Mouse (Mus musculus) limb, embryonic 11.5 days (tissue): ENCODE measurements around the gene Ppm1j. TPM values are rescaled to one million over a fixed set of nuclear protein-coding genes. Genes with fewer than 3 reads are reported as not detected.
"Not testable (repeated sequence)": the region's sequence is repeated elsewhere in the genome, so short reads cannot be mapped to it uniquely, and the experiment has no call there.

ENCODE experiments used
- ATAC-seq: fragments of 200-750 bp; cut with Nextera tagmentation; 2 replicates; pipeline ENCODE4 v1.8.0; 2017; ENCODE audit warnings: low read depth; ENCODE audit not compliant: insufficient number of reproducible peaks, low FRiP score, low TSS enrichment
- DNase-seq: peaks from one replicate; pipeline ENCODE4 v3.0.0-alpha.2; 2015; ENCODE audit warnings: low spot score
- H3K27ac ChIP-seq: fragments of 300-500 bp; sonication (generic); replicated peaks from 2 replicates; pipeline ENCODE4 v1.5.1; 2014; ENCODE audit warnings: low read depth, mild to moderate bottlenecking, low read length
- H3K27me3 ChIP-seq: fragments of 300-500 bp; sonication (generic); 2 replicates; pipeline ENCODE4 v1.6.1; 2014; ENCODE audit warnings: mild to moderate bottlenecking, low read length, mixed read lengths; ENCODE audit not compliant: control insufficient read depth, insufficient read depth
- H3K36me3 ChIP-seq: fragments of 300-500 bp; sonication (generic); 2 replicates; pipeline ENCODE4 v1.6.1; 2014; ENCODE audit warnings: mild to moderate bottlenecking, low read length, moderate library complexity, mixed read lengths; ENCODE audit not compliant: control insufficient read depth, insufficient read depth
- H3K4me1 ChIP-seq: fragments of 300-500 bp; sonication (generic); 2 replicates; pipeline ENCODE4 v1.6.1; 2014; ENCODE audit warnings: low read length, mixed read lengths; ENCODE audit not compliant: control insufficient read depth, insufficient read depth
- H3K4me2 ChIP-seq: fragments of 300-500 bp; sonication (generic); 2 replicates; pipeline ENCODE4 v1.6.1; 2014; ENCODE audit warnings: low read depth, mild to moderate bottlenecking, moderate library complexity; ENCODE audit not compliant: severe bottlenecking
- H3K4me3 ChIP-seq: fragments of 300-500 bp; sonication (generic); 2 replicates; pipeline ENCODE4 v1.5.1; 2014; ENCODE audit warnings: low read depth, low read length
- H3K9ac ChIP-seq: fragments of 300-500 bp; sonication (generic); 2 replicates; pipeline ENCODE4 v1.6.1; 2014; ENCODE audit warnings: mild to moderate bottlenecking, low read length
- H3K9me3 ChIP-seq: fragments of 300-500 bp; sonication (generic); 2 replicates; pipeline ENCODE4 v1.6.1; 2016; ENCODE audit warnings: low read length; ENCODE audit not compliant: control insufficient read depth
- WGBS: fragments of 180-500 bp; shearing (Covaris S2); extraction: QIAGEN DNeasy Blood & Tissue Kit; methylation state at CpG from one replicate; pipeline ENCODE4 v1.1.7; 2014; 5-methylcytosine and 5-hydroxymethylcytosine counted together
- polyA plus RNA-seq: library from polyadenylated mRNA; unstranded; fragments of >200 nt; fragmentation: Nextera tagmentation; extraction: Ambion mirVana; gene quantifications from 2 replicates; pipeline ENCODE4 v1.2.1, GENCODE M21; 2014

The Ppm1j gene
- 1.3 and 1.8 TPM in 2 replicates for polyA plus RNA-seq

DNA sequence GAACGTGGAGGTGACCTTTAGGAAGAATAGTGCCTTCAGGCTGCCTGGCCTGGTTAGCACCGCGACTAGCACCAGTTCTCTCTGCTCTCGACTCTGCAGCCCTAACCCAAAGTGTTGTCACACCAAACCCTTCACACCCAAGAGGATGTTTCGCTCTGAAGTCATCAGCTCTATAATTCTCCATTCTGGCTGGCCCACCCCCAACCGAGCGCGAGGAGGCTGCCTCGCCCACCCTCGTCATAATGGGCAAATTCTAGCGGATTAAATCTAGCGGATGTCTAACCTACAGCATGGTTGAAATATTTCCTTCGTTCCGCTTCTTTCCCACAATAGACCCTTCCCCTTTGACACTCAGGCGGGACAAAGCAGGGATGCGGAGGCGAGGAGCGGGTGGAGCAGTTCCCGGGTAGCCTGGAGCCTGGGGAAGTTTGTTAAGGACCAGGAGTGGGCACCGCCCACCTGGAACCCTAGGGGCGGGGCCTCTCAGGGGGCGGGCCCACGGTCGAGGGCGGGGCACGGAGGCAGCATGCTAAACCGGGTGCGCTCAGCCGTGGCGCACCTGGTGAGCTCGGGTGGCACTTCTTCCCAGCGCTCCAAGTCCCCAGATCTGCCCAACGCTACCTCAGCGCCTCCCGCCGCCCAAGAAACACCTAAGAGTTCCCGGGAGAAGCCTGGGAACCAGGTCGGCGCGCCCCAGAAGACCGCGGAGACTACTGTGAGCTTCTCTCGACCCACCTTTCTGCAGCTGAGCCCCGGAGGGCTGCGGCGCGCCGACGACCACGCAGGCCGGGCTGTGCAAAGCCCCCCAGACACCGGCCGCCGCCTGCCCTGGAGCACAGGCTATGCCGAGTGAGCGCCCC is at the start of gene Ppm1j:
Gene Ppm1j, plus strand, starts transcription at position 496 of the 860 bp plus-strand sequence.
- Histone ChIP-seq H3K27ac (no peak within 1 kb of the TSS), H3K4me3 (peak within 1 kb of the TSS; percentile 50), H3K9me3 (no peaks in the 10 kb centered on the region), H3K4me1 (peaks cover 11% of the 10 kb centered on the region), H3K36me3 (no peaks in the 10 kb centered on the region), H3K9ac (peak within 1 kb of the TSS; percentile 36; the same call in 1 of the 2 replicates), H3K27me3 (peaks cover 64% of the 10 kb centered on the region), H3K4me2 (peak within 1 kb of the TSS; percentile 95)
- ATAC-seq (no peak), DNase-seq (peak; percentile 83)
- WGBS: under 1% methylated on average over 53 of the region's 56 CpGs

DNA sequence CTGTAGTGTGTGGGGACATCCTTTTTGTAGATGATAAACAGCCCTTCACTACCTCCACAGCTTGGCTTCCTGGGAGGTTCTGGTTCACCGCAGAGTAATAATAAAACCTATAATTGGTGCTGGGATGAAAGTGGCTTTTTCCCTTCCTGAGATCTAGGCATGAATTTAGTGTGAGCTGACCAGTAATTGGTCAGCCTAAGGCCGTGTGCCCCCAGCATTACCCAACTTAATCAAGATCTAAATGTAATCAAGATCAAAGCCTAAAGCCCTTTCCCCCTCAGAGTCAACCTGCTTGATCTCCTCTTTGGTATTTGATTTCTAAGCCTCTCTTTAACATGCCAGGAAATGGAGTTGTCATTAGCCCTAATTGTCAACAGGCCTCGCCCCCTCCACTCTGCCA is 47.9 kb upstream of the Ppm1j start:
- Histone ChIP-seq H3K27ac (no peak overlapping the region), H3K4me1 (no peaks in the 10 kb centered on the region; the same call in 1 of the 2 replicates), H3K27me3 (no peaks in the 10 kb centered on the region), H3K4me3 (no peak overlapping the region), H3K36me3 (no peaks in the 10 kb centered on the region), H3K9ac (no peak overlapping the region), H3K9me3 (no peaks in the 10 kb centered on the region), H3K4me2 (no peak overlapping the region)
- DNase-seq (no peak), ATAC-seq (no peak)
- 9% methylated on average over 3 of the region's 3 CpGs for WGBS

DNA sequence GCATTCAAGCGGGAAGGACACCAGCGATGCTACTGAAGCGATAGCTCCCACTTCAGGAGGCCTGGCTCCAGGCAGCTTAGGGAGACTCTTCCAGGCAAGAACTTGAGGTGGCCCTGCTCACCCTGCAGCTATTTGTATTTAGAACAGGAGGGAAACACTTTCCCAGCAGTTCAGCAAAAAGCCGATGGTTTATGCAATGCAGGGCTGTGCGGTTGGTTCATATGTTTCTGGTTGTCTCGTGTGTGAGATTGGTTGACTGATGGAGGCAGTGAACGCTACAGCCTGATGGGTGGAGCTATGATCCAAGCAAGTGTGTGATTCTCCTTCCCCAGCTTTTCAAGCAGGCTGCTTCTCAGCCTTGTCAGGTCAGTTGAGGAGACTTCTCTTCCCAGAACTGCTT is 46.2 kb upstream of the Ppm1j start:
- no peak for DNase-seq
- H3K4me2 ChIP-seq: no peak overlapping the region

DNA sequence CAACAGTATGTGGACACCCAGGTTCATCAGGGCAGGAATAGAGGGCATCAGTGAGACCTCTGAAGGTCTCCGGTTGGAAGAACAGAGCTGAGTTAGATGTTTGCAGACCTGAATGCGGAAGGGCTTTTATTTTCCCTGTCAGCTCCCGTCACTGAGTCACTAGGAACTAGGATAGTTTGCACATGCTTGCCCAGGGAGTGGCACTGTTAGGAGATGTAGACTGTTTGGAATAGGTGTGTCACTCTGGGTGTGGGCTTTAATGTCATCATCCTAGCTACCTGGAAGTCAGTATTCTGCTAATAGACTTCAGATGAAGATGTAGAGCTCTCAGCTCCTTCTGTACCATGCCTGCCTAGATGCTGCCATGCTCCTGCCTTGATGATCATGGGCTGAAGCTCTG is 38.9 kb upstream of the Ppm1j start:
- Histone ChIP-seq H3K36me3 (no peaks in the 10 kb centered on the region), H3K9me3 (no peaks in the 10 kb centered on the region), H3K9ac (no peak overlapping the region), H3K27ac (no peak overlapping the region), H3K4me1 (no peaks in the 10 kb centered on the region), H3K27me3 (no peaks in the 10 kb centered on the region), H3K4me3 (no peak overlapping the region), H3K4me2 (no peak overlapping the region)
- WGBS: 96% methylated on average over 3 of the region's 3 CpGs
- DNase-seq (no peak), ATAC-seq (no peak)

More for the DNA sequence above, 46.2 kb upstream of the Ppm1j start:
- Histone ChIP-seq H3K4me1 (no peaks in the 10 kb centered on the region; the same call in 1 of the 2 replicates), H3K9ac (no peak overlapping the region), H3K27me3 (no peaks in the 10 kb centered on the region), H3K27ac (no peak overlapping the region), H3K36me3 (no peaks in the 10 kb centered on the region), H3K4me3 (no peak overlapping the region), H3K9me3 (no peaks in the 10 kb centered on the region)
- no peak for ATAC-seq
- 38% methylated on average over 7 of the region's 7 CpGs for WGBS

- no peak overlapping the region for H3K4me3 ChIP-seq
- no peak overlapping the region for H3K27ac ChIP-seq
- WGBS: 32% methylated on average over 1 of the region's 1 CpGs
- no peaks in the 10 kb centered on the region for H3K36me3 ChIP-seq
- ATAC-seq (no peak), DNase-seq (no peak)
- no peaks in the 10 kb centered on the region for H3K9me3 ChIP-seq
- H3K27me3 ChIP-seq: no peaks in the 10 kb centered on the region
- H3K9ac ChIP-seq: no peak overlapping the region
- no peaks in the 10 kb centered on the region for H3K4me1 ChIP-seq
- no peak overlapping the region for H3K4me2 ChIP-seq
These were observed 37.7 kb upstream of the Ppm1j start for GRCm38 (mm10) chr3:104743161-104743560.

DNA sequence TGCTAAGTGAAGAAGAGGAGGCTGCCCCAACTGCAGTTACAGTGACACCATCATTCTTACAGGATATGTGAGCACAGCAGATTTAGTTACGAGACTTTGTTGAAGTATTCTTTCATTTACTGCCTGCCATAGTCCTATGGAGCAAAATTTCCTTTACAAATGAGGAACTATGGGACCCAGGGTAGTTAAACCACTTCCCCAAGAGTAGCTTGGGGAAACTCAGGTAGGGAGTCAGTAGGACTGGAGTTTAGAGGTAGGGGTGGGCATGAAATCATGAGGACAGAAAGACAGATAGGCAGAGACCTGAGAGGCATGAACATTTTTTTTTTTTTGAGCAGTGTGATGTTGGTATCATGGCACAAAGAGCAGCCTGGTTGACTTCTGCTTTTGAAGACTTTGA is 37.0 kb upstream of the Ppm1j start:
- Histone ChIP-seq H3K27me3 (no peaks in the 10 kb centered on the region), H3K4me1 (no peaks in the 10 kb centered on the region), H3K9ac (no peak overlapping the region), H3K9me3 (no peaks in the 10 kb centered on the region), H3K36me3 (no peaks in the 10 kb centered on the region), H3K27ac (no peak overlapping the region), H3K4me2 (no peak overlapping the region), H3K4me3 (no peak overlapping the region)
- ATAC-seq (no peak), DNase-seq (no peak)
- 65% methylated on average over 1 of the region's 1 CpGs for WGBS

DNA sequence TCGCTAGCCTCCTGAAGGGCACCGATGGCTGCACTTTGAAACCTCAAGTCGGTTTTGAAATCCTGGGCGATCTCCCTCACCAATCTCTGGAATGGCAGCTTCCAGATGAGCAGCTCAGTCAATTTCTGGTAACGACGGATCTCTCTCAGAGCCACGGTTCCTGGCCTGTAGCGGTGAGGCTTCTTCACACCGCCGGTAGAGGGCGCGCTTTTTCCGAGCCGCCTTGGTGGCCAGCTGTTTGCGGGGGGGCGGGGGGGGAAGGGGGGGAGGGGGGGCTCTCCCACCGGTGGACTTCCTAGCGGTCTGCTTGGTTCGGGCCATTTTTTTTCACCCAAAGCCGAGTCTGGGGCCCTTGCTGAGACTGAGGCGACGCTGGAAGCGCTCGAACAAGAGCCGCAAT is 28.0 kb upstream of the Ppm1j start:
- H3K9ac ChIP-seq, H3K27me3 ChIP-seq, H3K4me2 ChIP-seq, H3K9me3 ChIP-seq, H3K36me3 ChIP-seq, H3K4me1 ChIP-seq, H3K4me3 ChIP-seq, H3K27ac ChIP-seq, ATAC-seq: not testable (repeated sequence)
- WGBS: 11% methylated on average over 21 of the region's 25 CpGs
- DNase-seq: peak; percentile 55

GRCm38 (mm10) chr3:104758406-104758805 is 22.4 kb upstream of the Ppm1j start:
- H3K9ac ChIP-seq: peak overlapping the region; percentile 59
- H3K27ac ChIP-seq: no peak overlapping the region
- H3K9me3 ChIP-seq: no peaks in the 10 kb centered on the region
- WGBS: 2% methylated on average over 27 of the region's 27 CpGs
- H3K4me3 ChIP-seq: peak overlapping the region; percentile 26
- H3K4me1 ChIP-seq: no peaks in the 10 kb centered on the region
- H3K4me2 ChIP-seq: peak overlapping the region; percentile 47
- H3K27me3 ChIP-seq: no peaks in the 10 kb centered on the region
- H3K36me3 ChIP-seq: no peaks in the 10 kb centered on the region
- peak; percentile 92 for DNase-seq
- peak; percentile 75; the same call in 1 of the 2 replicates for ATAC-seq
